Mouse (Mus musculus) hindbrain, embryonic 14.5 days (tissue): Measurements from ENCODE around the gene 4932438H23Rik. TPM values are rescaled to one million over a fixed set of nuclear protein-coding genes. Genes with fewer than 3 reads are reported as not detected.
"Not testable (repeated sequence)": the region's sequence is repeated elsewhere in the genome, so short reads cannot be mapped to it uniquely, and the experiment has no call there.

Experiments used
- ATAC-seq: fragments of 200-750 bp; cut with Nextera tagmentation; 2 replicates; pipeline ENCODE4 v1.8.0; 2017; ENCODE audit warnings: moderate number of reproducible peaks, mild to moderate bottlenecking, moderate TSS enrichment, moderate library complexity; ENCODE audit not compliant: low FRiP score
- DNase-seq: peaks from one replicate; pipeline ENCODE4 v3.0.0-alpha.2; 2015; ENCODE audit warnings: low spot score
- H3K27ac ChIP-seq: fragments of 300-500 bp; sonication (generic); 2 replicates; pipeline ENCODE4 v1.5.1; 2014; ENCODE audit warnings: mild to moderate bottlenecking, moderate library complexity
- H3K27me3 ChIP-seq: fragments of 300-500 bp; sonication (generic); 2 replicates; pipeline ENCODE4 v1.6.1; 2014; ENCODE audit warnings: mild to moderate bottlenecking, low read length, mixed read lengths; ENCODE audit not compliant: control insufficient read depth, insufficient read depth
- H3K36me3 ChIP-seq: fragments of 300-500 bp; sonication (generic); replicated peaks from 2 replicates; pipeline ENCODE4 v1.6.1; 2014; ENCODE audit not compliant: control insufficient read depth, insufficient read depth
- H3K4me1 ChIP-seq: fragments of 300-500 bp; sonication (generic); replicated peaks from 2 replicates; pipeline ENCODE4 v1.6.1; 2014; ENCODE audit warnings: antibody characterized with exemption, low read length, mixed read lengths; ENCODE audit not compliant: control insufficient read depth, insufficient read depth
- H3K4me2 ChIP-seq: fragments of 300-500 bp; sonication (generic); replicated peaks from 2 replicates; pipeline ENCODE4 v1.6.1; 2014; ENCODE audit warnings: mild to moderate bottlenecking, moderate library complexity
- H3K4me3 ChIP-seq: fragments of 300-500 bp; sonication (generic); replicated peaks from 2 replicates; pipeline ENCODE4 v1.5.1; 2014; ENCODE audit warnings: mild to moderate bottlenecking, low read length
- H3K9ac ChIP-seq: fragments of 300-500 bp; sonication (generic); 2 replicates; pipeline ENCODE4 v1.6.1; 2014
- H3K9me3 ChIP-seq: fragments of 300-500 bp; sonication (generic); 2 replicates; pipeline ENCODE4 v1.6.1; 2016; ENCODE audit warnings: low read length; ENCODE audit not compliant: control insufficient read depth
- WGBS: fragments of 180-500 bp; shearing (Covaris S2); extraction: QIAGEN DNeasy Blood & Tissue Kit; methylation state at CpG from one replicate; pipeline ENCODE4 v1.1.7; 2014; 5-methylcytosine and 5-hydroxymethylcytosine counted together
- polyA plus RNA-seq: library from polyadenylated mRNA; unstranded; fragments of >200 nt; fragmentation: Nextera tagmentation; extraction: Ambion mirVana; gene quantifications from 2 replicates; pipeline ENCODE4 v1.2.1, GENCODE M21; 2014

4932438H23Rik gene
- polyA plus RNA-seq, 1 experiment from 2014 or later: 0.76 TPM

- H3K4me2 ChIP-seq: no peak overlapping the region
- H3K27me3 ChIP-seq: peaks cover 32% of the 10 kb centered on the region
- DNase-seq (no peak), ATAC-seq (no peak; the same call in 1 of the 2 replicates)
- no peak overlapping the region for H3K4me3 ChIP-seq
- H3K9ac ChIP-seq: no peak overlapping the region
- H3K27ac ChIP-seq: no peak overlapping the region
- H3K4me1 ChIP-seq: no peaks in the 10 kb centered on the region
- H3K36me3 ChIP-seq: no peaks in the 10 kb centered on the region
- 63% methylated on average over 17 of the region's 17 CpGs for WGBS
- H3K9me3 ChIP-seq: no peaks in the 10 kb centered on the region
These were observed 9.6 kb downstream of the 4932438H23Rik start for GRCm38 (mm10) chr16:91085239-91085825.

GRCm38 (mm10) chr16:91084307-91085238, 10.3 kb downstream of the 4932438H23Rik start:
- peak; percentile 68 for DNase-seq
- no peak overlapping the region for H3K4me2 ChIP-seq
- H3K27me3 ChIP-seq: peaks cover 32% of the 10 kb centered on the region
- H3K27ac ChIP-seq: no peak overlapping the region
- no peak; the same call in 1 of the 2 replicates for ATAC-seq
- H3K4me1 ChIP-seq: no peaks in the 10 kb centered on the region
- H3K9me3 ChIP-seq: no peaks in the 10 kb centered on the region
- 78% methylated on average over 21 of the region's 21 CpGs for WGBS
- no peak overlapping the region for H3K9ac ChIP-seq
- no peaks in the 10 kb centered on the region for H3K36me3 ChIP-seq
- H3K4me3 ChIP-seq: no peak overlapping the region

GRCm38 (mm10) chr16:91083002-91083646, 11.8 kb downstream of the 4932438H23Rik start:
- H3K4me1 ChIP-seq: no peaks in the 10 kb centered on the region
- no peak for ATAC-seq
- H3K4me3 ChIP-seq: no peak overlapping the region
- no peaks in the 10 kb centered on the region for H3K36me3 ChIP-seq
- no peak overlapping the region for H3K27ac ChIP-seq
- H3K27me3 ChIP-seq: peaks cover 29% of the 10 kb centered on the region
- H3K9me3 ChIP-seq: peaks cover 5% of the 10 kb centered on the region; the same call in 1 of the 2 replicates
- WGBS: 54% methylated on average over 4 of the region's 4 CpGs
- H3K9ac ChIP-seq: no peak overlapping the region
- DNase-seq: no peak
- no peak overlapping the region for H3K4me2 ChIP-seq

- DNase-seq (peak; percentile 94), ATAC-seq (0 out of 2 replicates have a peak, but pooled peaks have one; percentile 34)
- Histone ChIP-seq H3K27ac (no peak overlapping the region), H3K4me3 (no peak overlapping the region), H3K4me1 (no peaks in the 10 kb centered on the region), H3K4me2 (no peak overlapping the region), H3K36me3 (no peaks in the 10 kb centered on the region), H3K27me3 (peaks cover 22% of the 10 kb centered on the region; the same call in 1 of the 2 replicates), H3K9me3 (peaks cover 5% of the 10 kb centered on the region; the same call in 1 of the 2 replicates), H3K9ac (no peak overlapping the region)
- WGBS: 27% methylated on average over 9 of the region's 12 CpGs
These were observed 13.4 kb downstream of the 4932438H23Rik start for GRCm38 (mm10) chr16:91081508-91081907.

- ATAC-seq (no peak), DNase-seq (no peak)
- Histone ChIP-seq H3K36me3 (no peaks in the 10 kb centered on the region), H3K27ac (no peak overlapping the region), H3K4me2 (no peak overlapping the region), H3K9ac (no peak overlapping the region), H3K4me1 (no peaks in the 10 kb centered on the region), H3K27me3 (no peaks in the 10 kb centered on the region), H3K9me3 (peaks cover 5% of the 10 kb centered on the region; the same call in 1 of the 2 replicates), H3K4me3 (no peak overlapping the region)
- 78% methylated on average over 5 of the region's 5 CpGs for WGBS
These were observed 18.7 kb downstream of the 4932438H23Rik start for GRCm38 (mm10) chr16:91076180-91076579.

- H3K27me3 ChIP-seq, H3K36me3 ChIP-seq, DNase-seq, H3K4me3 ChIP-seq, H3K9me3 ChIP-seq, H3K4me1 ChIP-seq, H3K4me2 ChIP-seq, ATAC-seq, H3K27ac ChIP-seq, H3K9ac ChIP-seq: not testable (repeated sequence)
- WGBS: 87% methylated on average over 8 of the region's 8 CpGs
These were observed 19.5 kb downstream of the 4932438H23Rik start for GRCm38 (mm10) chr16:91075423-91075822.

GRCm38 (mm10) chr16:91073163-91073892, 21.6 kb downstream of the 4932438H23Rik start:
- Histone ChIP-seq H3K9ac (no peak overlapping the region), H3K4me3 (no peak overlapping the region), H3K4me2 (peak overlapping the region; percentile 22; the same call in 1 of the 2 replicates), H3K27ac (no peak overlapping the region), H3K27me3 (no peaks in the 10 kb centered on the region), H3K9me3 (no peaks in the 10 kb centered on the region), H3K4me1 (peaks cover 7% of the 10 kb centered on the region; the same call in 1 of the 2 replicates), H3K36me3 (no peaks in the 10 kb centered on the region)
- 44% methylated on average over 19 of the region's 24 CpGs for whole genome bisulfite sequencing
- ATAC-seq: peak; percentile 96
- DNase-seq: peak; percentile 96

GRCm38 (mm10) chr16:91072256-91072655, 22.7 kb downstream of the 4932438H23Rik start:
- WGBS: 94% methylated on average over 1 of the region's 1 CpGs
- Histone ChIP-seq H3K27me3 (no peaks in the 10 kb centered on the region), H3K4me2 (no peak overlapping the region), H3K36me3 (no peaks in the 10 kb centered on the region), H3K27ac (no peak overlapping the region), H3K4me1 (peaks cover 7% of the 10 kb centered on the region; the same call in 1 of the 2 replicates), H3K9me3 (no peaks in the 10 kb centered on the region), H3K4me3 (no peak overlapping the region), H3K9ac (no peak overlapping the region)
- ATAC-seq (no peak), DNase-seq (no peak)
